Mouse (Mus musculus) kidney, embryonic 15.5 days (tissue): ENCODE results near the gene Frmd4b. TPM values are rescaled to one million over a fixed set of nuclear protein-coding genes. Genes with fewer than 3 reads are reported as not detected.
A peak's percentile ranks its signal among the peaks of the same experiment; 100 is the strongest.

Source experiments
- ATAC-seq: fragments of 200-750 bp; cut with Nextera tagmentation; replicated peaks from 2 replicates; pipeline ENCODE4 v1.8.0; 2017; ENCODE audit warnings: moderate TSS enrichment; ENCODE audit not compliant: low FRiP score
- H3K27ac ChIP-seq: fragments of 300-500 bp; sonication (generic); 2 replicates; pipeline ENCODE4 v1.5.1; 2015; ENCODE audit warnings: mild to moderate bottlenecking, inconsistent platforms
- H3K27me3 ChIP-seq: fragments of 300-500 bp; sonication (generic); 2 replicates; pipeline ENCODE4 v1.6.1; 2015; ENCODE audit warnings: inconsistent platforms
- H3K36me3 ChIP-seq: fragments of 300-500 bp; sonication (generic); 2 replicates; pipeline ENCODE4 v1.6.1; 2015; ENCODE audit warnings: inconsistent platforms
- H3K4me1 ChIP-seq: fragments of 300-500 bp; sonication (generic); 2 replicates; pipeline ENCODE4 v1.6.1; 2015; ENCODE audit warnings: inconsistent platforms
- H3K4me2 ChIP-seq: fragments of 300-500 bp; sonication (generic); 2 replicates; pipeline ENCODE4 v1.6.1; 2015; ENCODE audit warnings: moderate library complexity, mild to moderate bottlenecking, inconsistent platforms
- H3K4me3 ChIP-seq: fragments of 300-500 bp; sonication (generic); replicated peaks from 2 replicates; pipeline ENCODE4 v1.5.1; 2015; ENCODE audit warnings: mild to moderate bottlenecking, inconsistent platforms
- H3K9ac ChIP-seq: fragments of 300-500 bp; sonication (generic); 2 replicates; pipeline ENCODE4 v1.6.1; 2015; ENCODE audit warnings: mild to moderate bottlenecking, inconsistent platforms
- H3K9me3 ChIP-seq: fragments of 300-500 bp; sonication (generic); replicated peaks from 2 replicates; pipeline ENCODE4 v1.6.1; 2016; ENCODE audit warnings: inconsistent platforms
- WGBS: fragments of 180-500 bp; shearing (Covaris S2); methylation state at CpG from one replicate; pipeline ENCODE4 v1.1.7; 2015; ENCODE audit warnings: mixed read lengths; 5-methylcytosine and 5-hydroxymethylcytosine counted together
- polyA plus RNA-seq: library from polyadenylated mRNA; unstranded; fragments of >200 nt; fragmentation: Nextera tagmentation; extraction: Ambion mirVana; gene quantifications from 2 replicates; pipeline ENCODE4 v1.2.1, GENCODE M21; 2015

Gene Frmd4b
- polyA plus RNA-seq, 1 experiment from 2014 or later = 16.2 TPM

DNA sequence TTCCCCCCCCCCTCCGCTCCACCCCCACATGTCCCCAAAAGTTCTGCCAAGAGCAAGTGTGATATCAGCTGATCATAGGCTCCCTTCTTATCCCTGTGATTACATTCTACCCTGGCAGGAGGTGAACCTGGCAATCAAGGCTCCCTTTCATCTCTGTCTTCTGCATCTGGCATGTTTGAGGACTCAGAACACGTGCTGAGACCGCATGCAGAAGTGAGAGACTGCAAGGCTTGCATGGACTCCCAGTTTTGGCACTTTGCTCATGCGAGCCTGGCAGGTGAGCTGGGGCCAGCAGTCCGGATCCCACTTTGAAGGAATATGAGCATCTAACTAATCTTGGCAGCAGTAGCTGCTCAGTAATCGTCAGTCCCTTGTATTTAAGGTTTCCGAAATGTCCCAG lies 39.1 kb downstream of the Frmd4b start:
- Histone ChIP-seq H3K27me3 (no peaks in the 10 kb centered on the region), H3K27ac (no peak overlapping the region), H3K36me3 (no peaks in the 10 kb centered on the region), H3K9ac (no peak overlapping the region), H3K4me1 (peaks cover 7% of the 10 kb centered on the region; the same call in 1 of the 2 replicates), H3K4me3 (no peak overlapping the region), H3K9me3 (no peaks in the 10 kb centered on the region), H3K4me2 (no peak overlapping the region)
- WGBS = 89% methylated on average over 7 of the region's 7 CpGs
- no peak for ATAC-seq

DNA sequence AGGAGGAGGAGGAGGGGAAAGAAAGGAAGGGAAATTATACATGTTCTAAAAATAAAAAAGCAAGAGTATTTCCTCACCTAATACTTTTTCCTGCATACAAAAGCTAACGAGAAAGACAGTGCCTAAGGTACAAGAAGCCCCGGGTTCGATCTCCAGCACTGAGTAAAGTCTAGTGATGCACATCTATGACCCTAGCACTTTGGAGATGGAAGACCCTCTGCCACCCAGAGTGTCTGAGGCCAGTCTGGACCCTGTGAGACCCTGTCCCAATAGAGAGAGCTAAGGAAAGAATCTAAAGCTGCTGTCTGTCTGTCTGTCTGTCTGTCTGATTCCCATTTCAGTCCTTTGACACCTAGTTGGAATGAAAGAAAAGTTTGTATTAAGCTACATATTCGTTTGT lies 40.0 kb downstream of the Frmd4b start:
- Histone ChIP-seq H3K27ac (no peak overlapping the region), H3K9me3 (no peaks in the 10 kb centered on the region), H3K4me1 (no peaks in the 10 kb centered on the region), H3K4me2 (no peak overlapping the region), H3K4me3 (no peak overlapping the region), H3K9ac (no peak overlapping the region), H3K27me3 (no peaks in the 10 kb centered on the region), H3K36me3 (no peaks in the 10 kb centered on the region)
- 79% methylated on average over 4 of the region's 4 CpGs for WGBS
- ATAC-seq = no peak

DNA sequence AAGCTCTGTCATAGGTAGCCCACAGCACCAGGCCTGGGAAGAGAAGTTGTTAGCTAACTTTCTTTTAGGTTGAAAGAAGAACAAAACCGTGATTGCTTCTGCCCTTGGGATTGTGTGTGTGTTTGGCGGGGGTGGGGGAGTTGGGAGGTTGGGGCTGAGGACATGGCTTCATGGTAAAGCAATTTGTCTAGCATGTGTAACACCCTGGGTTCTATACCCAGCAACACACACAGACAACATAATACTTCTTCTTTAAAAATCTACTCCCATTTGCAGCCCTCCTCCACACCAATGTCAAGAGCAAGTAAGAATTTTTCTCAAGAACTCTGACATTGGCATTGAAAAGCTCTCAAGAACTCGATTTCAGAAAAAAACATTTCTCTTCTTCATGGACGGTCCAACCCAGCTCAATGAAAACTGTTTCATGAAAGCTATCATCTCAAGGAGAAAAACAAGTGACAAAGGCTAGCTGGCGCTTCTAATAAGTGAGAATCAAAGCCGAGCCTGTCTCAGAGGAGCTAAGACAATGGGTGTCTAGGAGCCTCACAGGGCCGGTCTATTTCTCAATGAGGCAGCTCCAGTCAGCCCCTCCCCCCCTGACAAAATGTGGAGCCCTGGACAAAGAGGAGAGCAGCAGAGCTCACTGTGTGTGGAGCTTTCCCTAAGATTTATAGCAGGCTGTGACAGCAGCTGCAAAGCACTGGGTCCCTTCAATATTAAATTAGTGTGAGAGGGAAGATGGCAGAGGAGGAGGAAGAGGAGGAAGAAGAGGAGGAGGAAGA lies 40.6 kb downstream of the Frmd4b start:
- H3K9ac ChIP-seq = no peak overlapping the region
- H3K4me3 ChIP-seq = no peak overlapping the region
- H3K9me3 ChIP-seq = no peaks in the 10 kb centered on the region
- H3K4me2 ChIP-seq = no peak overlapping the region
- H3K27me3 ChIP-seq = no peaks in the 10 kb centered on the region
- ATAC-seq = peak; percentile 82
- H3K36me3 ChIP-seq = no peaks in the 10 kb centered on the region
- WGBS = 45% methylated on average over 7 of the region's 7 CpGs
- H3K27ac ChIP-seq = no peak overlapping the region
- H3K4me1 ChIP-seq = no peaks in the 10 kb centered on the region

DNA sequence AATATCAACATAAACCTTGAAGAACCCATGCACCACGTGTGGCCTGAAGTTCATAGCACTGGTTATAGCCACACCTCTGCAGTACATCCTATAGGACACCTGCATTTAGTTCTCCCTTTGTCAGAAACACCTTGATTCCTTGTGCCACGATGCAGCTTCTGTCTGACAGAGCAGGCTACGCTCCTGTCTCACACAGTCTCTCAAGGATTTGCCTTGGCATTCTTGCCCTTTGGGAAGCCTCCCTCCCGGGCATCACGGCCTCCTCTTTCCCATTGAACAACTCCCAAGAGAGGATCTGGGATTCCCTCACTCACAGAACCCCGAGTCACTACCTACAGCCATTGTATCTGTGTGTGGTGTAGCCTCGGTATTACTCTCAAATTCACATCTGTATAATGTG lies 41.2 kb downstream of the Frmd4b start:
- H3K4me3 ChIP-seq = no peak overlapping the region
- no peak overlapping the region for H3K4me2 ChIP-seq
- no peaks in the 10 kb centered on the region for H3K9me3 ChIP-seq
- ATAC-seq = no peak
- no peaks in the 10 kb centered on the region for H3K4me1 ChIP-seq
- no peaks in the 10 kb centered on the region for H3K36me3 ChIP-seq
- H3K27me3 ChIP-seq = no peaks in the 10 kb centered on the region
- 90% methylated on average over 7 of the region's 7 CpGs for WGBS
- no peak overlapping the region for H3K27ac ChIP-seq
- no peak overlapping the region for H3K9ac ChIP-seq

DNA sequence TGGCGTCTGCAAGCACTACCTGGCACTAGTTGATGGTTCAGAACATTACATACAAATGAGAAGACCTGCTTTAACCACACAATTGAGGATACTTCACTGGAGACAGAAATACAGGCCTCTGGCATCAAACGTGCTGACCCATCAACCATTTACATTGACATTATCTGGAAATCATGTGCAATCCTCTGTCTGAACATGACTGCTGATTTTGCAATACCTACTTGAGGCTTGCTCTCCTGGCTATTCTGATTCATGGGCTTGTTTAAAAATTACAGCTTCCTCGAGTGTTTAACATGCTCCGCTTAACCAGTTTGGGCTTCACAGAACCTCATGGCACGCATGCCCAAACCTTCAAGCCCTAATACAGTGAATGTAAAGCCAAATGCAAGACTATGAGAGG lies 42.4 kb downstream of the Frmd4b start:
- H3K4me3 ChIP-seq = no peak overlapping the region
- no peaks in the 10 kb centered on the region for H3K36me3 ChIP-seq
- H3K4me2 ChIP-seq = no peak overlapping the region
- no peak overlapping the region for H3K27ac ChIP-seq
- H3K9me3 ChIP-seq = no peaks in the 10 kb centered on the region
- ATAC-seq = no peak
- WGBS = 88% methylated on average over 5 of the region's 5 CpGs
- H3K9ac ChIP-seq = no peak overlapping the region
- H3K4me1 ChIP-seq = no peaks in the 10 kb centered on the region
- H3K27me3 ChIP-seq = no peaks in the 10 kb centered on the region

DNA sequence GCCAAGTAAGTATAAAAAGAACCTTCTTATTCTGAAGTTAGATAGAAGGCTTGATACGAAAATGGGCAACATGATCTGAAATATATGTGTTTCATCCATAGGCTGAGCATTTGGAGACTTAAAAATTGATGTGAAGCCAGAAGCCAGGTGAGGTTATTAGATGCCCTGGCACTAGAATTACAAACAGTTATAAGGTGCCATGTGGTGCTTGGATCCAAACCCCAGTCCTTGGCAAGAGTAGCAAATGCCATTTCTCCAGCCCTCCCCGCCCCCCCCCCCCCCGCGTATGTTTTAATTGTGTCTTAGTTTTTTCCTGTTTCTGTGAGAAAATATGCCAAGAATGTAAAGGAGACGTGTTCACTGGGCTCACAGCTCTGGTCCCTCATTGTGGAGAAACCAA lies 45.1 kb downstream of the Frmd4b start:
- 81% methylated on average over 5 of the region's 5 CpGs for WGBS
- H3K27me3 ChIP-seq = no peaks in the 10 kb centered on the region

DNA sequence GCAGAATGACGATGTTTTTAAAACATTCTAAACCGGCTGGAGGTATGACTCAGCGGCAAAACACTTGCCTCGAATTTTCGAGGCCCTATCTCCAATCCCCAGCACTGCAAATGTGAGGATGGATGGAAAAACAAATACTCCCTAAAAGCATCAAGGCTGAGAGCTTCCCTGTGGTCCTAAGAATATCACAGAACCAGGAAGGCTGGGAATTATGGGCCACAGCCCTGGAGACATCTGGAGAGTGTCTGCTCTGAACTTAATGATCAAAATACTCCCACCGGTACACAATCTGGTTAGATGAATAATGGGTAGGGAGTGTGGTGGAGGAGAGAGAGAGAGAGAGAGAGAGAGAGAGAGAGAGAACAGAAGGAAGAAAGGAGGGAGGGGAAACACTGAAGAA lies 48.8 kb downstream of the Frmd4b start:
- no peaks in the 10 kb centered on the region for H3K27me3 ChIP-seq
- H3K9ac ChIP-seq = no peak overlapping the region
- 0 out of 2 replicates have a peak, but pooled peaks have one; percentile 62 for ATAC-seq
- no peaks in the 10 kb centered on the region for H3K9me3 ChIP-seq
- 0 out of 2 replicates have a peak, but pooled peaks cover 5% of the 10 kb centered on the region for H3K4me1 ChIP-seq
- H3K4me3 ChIP-seq = no peak overlapping the region
- WGBS = 11% methylated on average over 6 of the region's 6 CpGs
- no peaks in the 10 kb centered on the region for H3K36me3 ChIP-seq
- H3K27ac ChIP-seq = no peak overlapping the region
- H3K4me2 ChIP-seq = no peak overlapping the region

More for the DNA sequence above, 45.1 kb downstream of the Frmd4b start:
- Histone ChIP-seq H3K27ac (no peak overlapping the region), H3K9me3 (no peaks in the 10 kb centered on the region), H3K4me1 (0 out of 2 replicates have a peak, but pooled peaks cover 5% of the 10 kb centered on the region), H3K36me3 (no peaks in the 10 kb centered on the region), H3K4me2 (no peak overlapping the region), H3K4me3 (no peak overlapping the region), H3K9ac (no peak overlapping the region)
- no peak for ATAC-seq

DNA sequence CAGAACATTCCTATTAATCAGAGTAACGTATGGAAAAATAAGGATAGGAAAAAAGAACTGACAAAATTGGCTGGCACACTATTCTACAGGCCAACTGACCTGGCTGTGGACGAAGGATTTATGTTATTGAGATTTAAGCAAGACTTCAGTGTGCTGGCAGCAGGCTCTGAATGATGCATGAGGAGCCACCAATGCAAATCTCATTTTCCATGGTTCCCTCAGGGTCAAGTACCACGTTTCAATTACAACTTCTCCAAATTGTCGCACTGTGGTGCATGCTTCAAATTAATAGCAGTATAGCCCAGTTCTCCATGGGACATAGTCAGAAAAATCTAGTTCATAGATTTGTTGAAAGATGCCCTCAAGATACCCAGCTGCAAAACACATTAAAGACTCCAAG lies 50.6 kb downstream of the Frmd4b start:
- Histone ChIP-seq H3K9ac (no peak overlapping the region), H3K4me3 (no peak overlapping the region), H3K4me2 (no peak overlapping the region), H3K27me3 (no peaks in the 10 kb centered on the region), H3K36me3 (no peaks in the 10 kb centered on the region), H3K9me3 (no peaks in the 10 kb centered on the region), H3K4me1 (0 out of 2 replicates have a peak, but pooled peaks cover 5% of the 10 kb centered on the region), H3K27ac (no peak overlapping the region)
- ATAC-seq = no peak
- 72% methylated on average over 4 of the region's 4 CpGs for WGBS

DNA sequence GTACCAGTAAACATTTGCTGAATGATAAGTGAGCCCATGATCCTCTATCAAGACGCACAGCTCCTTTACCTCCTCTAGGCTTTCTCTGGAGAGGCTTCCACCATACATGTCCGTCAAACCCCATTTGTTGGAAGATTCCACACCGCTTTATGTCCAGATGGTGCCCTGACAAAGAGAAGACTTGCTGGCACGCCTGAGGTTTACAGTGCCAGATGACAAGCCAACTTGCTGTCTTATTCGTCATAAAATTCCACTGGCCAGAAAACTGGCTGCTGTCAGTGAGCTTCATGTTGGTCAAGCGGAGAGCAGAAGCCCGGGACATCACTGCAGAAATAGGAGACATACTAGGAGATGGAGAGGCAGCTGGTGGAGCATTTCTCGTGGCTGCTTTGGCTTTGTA lies 60.2 kb downstream of the Frmd4b start:
- H3K27ac ChIP-seq = no peak overlapping the region
- no peak overlapping the region for H3K9ac ChIP-seq
- no peaks in the 10 kb centered on the region for H3K36me3 ChIP-seq
- no peak overlapping the region for H3K4me3 ChIP-seq
- no peak overlapping the region for H3K4me2 ChIP-seq
- no peaks in the 10 kb centered on the region for H3K9me3 ChIP-seq
- no peak for ATAC-seq
- H3K4me1 ChIP-seq = no peaks in the 10 kb centered on the region
- WGBS = 83% methylated on average over 8 of the region's 8 CpGs
- H3K27me3 ChIP-seq = no peaks in the 10 kb centered on the region

DNA sequence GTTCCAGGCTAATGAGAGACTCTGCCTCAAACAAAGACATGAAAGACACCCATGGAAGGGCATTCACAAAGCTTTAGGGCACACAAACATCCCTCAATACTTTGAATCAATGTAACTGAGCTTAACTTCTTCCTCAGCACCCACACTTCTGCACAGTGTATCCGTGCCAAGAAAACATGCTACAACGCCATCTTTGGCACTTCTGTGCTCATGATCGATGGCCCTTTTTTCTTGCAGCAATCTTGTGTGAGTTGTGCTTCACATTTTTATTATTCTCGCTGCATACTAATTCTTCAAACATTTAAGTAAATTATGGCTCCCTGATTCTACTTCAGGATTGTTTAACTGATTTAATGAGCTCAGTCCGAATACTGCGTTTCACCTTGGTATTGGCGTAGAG lies 61.7 kb downstream of the Frmd4b start:
- Histone ChIP-seq H3K9me3 (no peaks in the 10 kb centered on the region), H3K4me1 (no peaks in the 10 kb centered on the region), H3K36me3 (no peaks in the 10 kb centered on the region), H3K27me3 (no peaks in the 10 kb centered on the region), H3K4me3 (no peak overlapping the region), H3K4me2 (no peak overlapping the region), H3K27ac (no peak overlapping the region), H3K9ac (no peak overlapping the region)
- WGBS = 96% methylated on average over 7 of the region's 7 CpGs
- no peak for ATAC-seq

DNA sequence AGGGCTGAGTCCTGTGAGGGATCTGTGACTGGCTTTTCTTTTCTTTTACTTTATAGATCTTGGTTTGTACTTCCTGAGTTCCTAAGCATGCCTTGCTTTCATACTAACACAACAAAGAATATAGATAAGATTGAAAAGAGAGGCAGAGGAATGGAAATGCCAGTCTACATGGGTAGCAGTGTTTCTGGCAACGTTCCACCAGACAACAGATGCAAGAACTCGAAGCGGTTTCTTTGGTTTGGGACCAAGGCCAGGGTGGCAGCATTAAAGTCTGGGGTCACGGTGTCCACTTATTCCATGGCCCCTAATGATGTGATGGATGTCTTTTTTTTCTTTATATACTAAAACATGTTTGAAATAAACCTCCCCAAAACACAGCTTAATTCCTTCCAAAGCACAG lies 63.9 kb downstream of the Frmd4b start:
- Histone ChIP-seq H3K9me3 (no peaks in the 10 kb centered on the region), H3K36me3 (no peaks in the 10 kb centered on the region), H3K27ac (no peak overlapping the region), H3K4me3 (no peak overlapping the region), H3K9ac (no peak overlapping the region), H3K27me3 (no peaks in the 10 kb centered on the region), H3K4me2 (no peak overlapping the region), H3K4me1 (no peaks in the 10 kb centered on the region)
- ATAC-seq = no peak
- WGBS = 77% methylated on average over 4 of the region's 4 CpGs

DNA sequence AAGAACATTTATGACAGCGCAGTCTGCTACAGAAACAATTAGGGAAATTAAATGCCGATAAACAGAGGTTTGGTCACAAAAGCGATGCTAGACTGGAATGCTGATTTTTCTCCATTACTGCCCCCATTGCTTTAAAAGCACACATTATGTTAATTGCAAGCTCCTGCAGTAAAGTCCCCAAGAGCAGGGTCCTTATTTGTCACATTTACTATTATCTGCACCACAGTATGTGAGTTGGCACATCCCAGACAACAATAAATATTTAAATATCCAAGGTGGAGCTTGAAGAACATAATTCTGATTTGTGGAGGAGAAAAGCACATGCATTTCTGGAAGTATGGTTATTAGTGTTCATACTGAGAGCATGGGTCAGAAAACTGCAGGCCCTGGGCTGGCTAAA lies 64.8 kb downstream of the Frmd4b start:
- no peak overlapping the region for H3K27ac ChIP-seq
- ATAC-seq = no peak
- H3K4me2 ChIP-seq = no peak overlapping the region
- 88% methylated on average over 3 of the region's 3 CpGs for WGBS
- no peak overlapping the region for H3K4me3 ChIP-seq
- no peaks in the 10 kb centered on the region for H3K27me3 ChIP-seq
- H3K9ac ChIP-seq = no peak overlapping the region
- no peaks in the 10 kb centered on the region for H3K9me3 ChIP-seq
- no peaks in the 10 kb centered on the region for H3K36me3 ChIP-seq
- H3K4me1 ChIP-seq = no peaks in the 10 kb centered on the region

DNA sequence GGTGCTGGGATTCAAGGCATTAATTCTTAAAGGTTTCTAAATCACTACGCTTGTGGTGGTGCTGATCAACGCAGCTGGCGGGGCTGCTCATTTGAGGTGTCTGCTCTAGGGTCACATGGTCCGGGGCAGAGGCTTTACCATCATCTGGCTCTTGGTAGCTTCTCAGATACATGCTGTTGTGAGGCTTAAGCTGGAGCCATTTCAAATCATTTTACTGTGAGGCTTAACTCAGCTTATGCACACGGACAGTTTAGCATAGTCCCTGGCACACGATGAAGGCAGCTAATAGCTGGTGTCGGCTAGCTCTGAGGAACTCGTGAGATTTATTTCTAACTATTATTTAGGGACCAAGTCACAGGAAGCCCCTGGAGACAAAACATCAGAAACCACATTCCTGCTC lies 65.5 kb downstream of the Frmd4b start:
- WGBS = 57% methylated on average over 8 of the region's 8 CpGs
- Histone ChIP-seq H3K4me1 (no peaks in the 10 kb centered on the region), H3K4me3 (no peak overlapping the region), H3K27me3 (no peaks in the 10 kb centered on the region), H3K36me3 (no peaks in the 10 kb centered on the region), H3K27ac (no peak overlapping the region), H3K9ac (no peak overlapping the region), H3K9me3 (no peaks in the 10 kb centered on the region; the same call in 1 of the 2 replicates), H3K4me2 (no peak overlapping the region)
- ATAC-seq = no peak
